Mouse (Mus musculus): ENCODE measurements around the gene Id3. TPM values are rescaled to one million over a fixed set of nuclear protein-coding genes. Genes with fewer than 3 reads are reported as not detected.

Id3 gene
- polyA plus RNA-seq, 1 experiment from 2014 or later, result 411 TPM

GRCm38 (mm10) chr4:136104590-136105337, 38.5 kb upstream of the Id3 start:
- H3K9me3 ChIP-seq (replicated peaks; ENCODE audit: control insufficient read depth, low read length), result no peaks in the 10 kb centered on the region
- peaks cover 20% of the 10 kb centered on the region for H3K4me1 ChIP-seq (ENCODE audit: control insufficient read depth, insufficient read depth, low read length)
- H3K9ac ChIP-seq (ENCODE audit: low read depth, low read length), result 0 out of 2 replicates have a peak overlapping the region, but pooled peaks have one; percentile 39
- WGBS (ENCODE audit: insufficient replicate concordance), result 10% methylated on average over 18 of the region's 18 CpGs
- H3K36me3 ChIP-seq (ENCODE audit: control insufficient read depth, insufficient read depth, low read length), result no peaks in the 10 kb centered on the region
- ATAC-seq (replicated peaks; ENCODE audit: insufficient number of reproducible peaks, low FRiP score, low TSS enrichment), result no peak
- no peak overlapping the region for H3K27ac ChIP-seq (ENCODE audit: low read depth, low read length)
- H3K4me2 ChIP-seq, result peak overlapping the region; percentile 38; the same call in 1 of the 2 replicates
- H3K4me3 ChIP-seq (ENCODE audit: low read depth, low read length), result no peak overlapping the region
- no peaks in the 10 kb centered on the region for H3K27me3 ChIP-seq (ENCODE audit: control insufficient read depth, insufficient read depth, low read length)

- peaks cover 15% of the 10 kb centered on the region for H3K4me1 ChIP-seq (ENCODE audit: control insufficient read depth, insufficient read depth, low read length)
- 47% methylated on average over 7 of the region's 7 CpGs for WGBS (ENCODE audit: insufficient replicate concordance)
- H3K36me3 ChIP-seq (ENCODE audit: control insufficient read depth, insufficient read depth, low read length), result no peaks in the 10 kb centered on the region
- H3K27me3 ChIP-seq (ENCODE audit: control insufficient read depth, insufficient read depth, low read length), result no peaks in the 10 kb centered on the region
- no peaks in the 10 kb centered on the region for H3K9me3 ChIP-seq (replicated peaks; ENCODE audit: control insufficient read depth, low read length)
- no peak overlapping the region for H3K4me2 ChIP-seq
- no peak for ATAC-seq (replicated peaks; ENCODE audit: insufficient number of reproducible peaks, low FRiP score, low TSS enrichment)
- H3K9ac ChIP-seq (ENCODE audit: low read depth, low read length), result no peak overlapping the region
- no peak overlapping the region for H3K27ac ChIP-seq (ENCODE audit: low read depth, low read length)
- H3K4me3 ChIP-seq (ENCODE audit: low read depth, low read length), result no peak overlapping the region
Observed at GRCm38 (mm10) chr4:136106880-136107301, 36.4 kb upstream of the Id3 start.

- H3K4me3 ChIP-seq (ENCODE audit: low read depth, low read length), result no peak overlapping the region
- no peaks in the 10 kb centered on the region for H3K27me3 ChIP-seq (ENCODE audit: control insufficient read depth, insufficient read depth, low read length)
- H3K4me1 ChIP-seq (ENCODE audit: control insufficient read depth, insufficient read depth, low read length), result peaks cover 14% of the 10 kb centered on the region
- no peaks in the 10 kb centered on the region for H3K9me3 ChIP-seq (replicated peaks; ENCODE audit: control insufficient read depth, low read length)
- no peak for ATAC-seq (replicated peaks; ENCODE audit: insufficient number of reproducible peaks, low FRiP score, low TSS enrichment)
- no peaks in the 10 kb centered on the region for H3K36me3 ChIP-seq (ENCODE audit: control insufficient read depth, insufficient read depth, low read length)
- WGBS (ENCODE audit: insufficient replicate concordance), result 77% methylated on average over 2 of the region's 2 CpGs
- H3K4me2 ChIP-seq, result no peak overlapping the region
- no peak overlapping the region for H3K27ac ChIP-seq (ENCODE audit: low read depth, low read length)
- no peak overlapping the region for H3K9ac ChIP-seq (ENCODE audit: low read depth, low read length)
Observed at GRCm38 (mm10) chr4:136109153-136109552, 34.1 kb upstream of the Id3 start.

- no peak overlapping the region for H3K4me3 ChIP-seq (ENCODE audit: low read depth, low read length)
- H3K9me3 ChIP-seq (replicated peaks; ENCODE audit: control insufficient read depth, low read length), result no peaks in the 10 kb centered on the region
- H3K4me1 ChIP-seq (ENCODE audit: control insufficient read depth, insufficient read depth, low read length), result peaks cover 11% of the 10 kb centered on the region
- ATAC-seq (replicated peaks; ENCODE audit: insufficient number of reproducible peaks, low FRiP score, low TSS enrichment), result no peak
- no peaks in the 10 kb centered on the region for H3K36me3 ChIP-seq (ENCODE audit: control insufficient read depth, insufficient read depth, low read length)
- no peak overlapping the region for H3K9ac ChIP-seq (ENCODE audit: low read depth, low read length)
- no peaks in the 10 kb centered on the region for H3K27me3 ChIP-seq (ENCODE audit: control insufficient read depth, insufficient read depth, low read length)
- 60% methylated on average over 10 of the region's 10 CpGs for WGBS (ENCODE audit: insufficient replicate concordance)
- H3K27ac ChIP-seq (ENCODE audit: low read depth, low read length), result no peak overlapping the region
- H3K4me2 ChIP-seq, result no peak overlapping the region
Observed at GRCm38 (mm10) chr4:136109941-136110900, 33.1 kb upstream of the Id3 start.

- no peak for ATAC-seq (replicated peaks; ENCODE audit: insufficient number of reproducible peaks, low FRiP score, low TSS enrichment)
- Histone ChIP-seq H3K9ac (ENCODE audit: low read depth, low read length) (no peak overlapping the region), H3K4me3 (ENCODE audit: low read depth, low read length) (no peak overlapping the region), H3K4me1 (ENCODE audit: control insufficient read depth, insufficient read depth, low read length) (peaks cover 19% of the 10 kb centered on the region), H3K9me3 (replicated peaks; ENCODE audit: control insufficient read depth, low read length) (no peaks in the 10 kb centered on the region), H3K36me3 (ENCODE audit: control insufficient read depth, insufficient read depth, low read length) (no peaks in the 10 kb centered on the region), H3K4me2 (no peak overlapping the region), H3K27me3 (ENCODE audit: control insufficient read depth, insufficient read depth, low read length) (no peaks in the 10 kb centered on the region), H3K27ac (ENCODE audit: low read depth, low read length) (no peak overlapping the region)
- WGBS (ENCODE audit: insufficient replicate concordance), result 52% methylated on average over 5 of the region's 5 CpGs
Observed at GRCm38 (mm10) chr4:136112344-136112743, 31.0 kb upstream of the Id3 start.

GRCm38 (mm10) chr4:136114747-136115146, 28.6 kb upstream of the Id3 start:
- WGBS (ENCODE audit: insufficient replicate concordance), result 70% methylated on average over 5 of the region's 5 CpGs
- H3K4me1 ChIP-seq (ENCODE audit: control insufficient read depth, insufficient read depth, low read length), result peaks cover 25% of the 10 kb centered on the region
- H3K4me2 ChIP-seq, result no peak overlapping the region
- H3K9ac ChIP-seq (ENCODE audit: low read depth, low read length), result no peak overlapping the region
- ATAC-seq (replicated peaks; ENCODE audit: insufficient number of reproducible peaks, low FRiP score, low TSS enrichment), result no peak
- no peaks in the 10 kb centered on the region for H3K36me3 ChIP-seq (ENCODE audit: control insufficient read depth, insufficient read depth, low read length)
- H3K27ac ChIP-seq (ENCODE audit: low read depth, low read length), result peak overlapping the region; percentile 32; the same call in 1 of the 2 replicates
- no peak overlapping the region for H3K4me3 ChIP-seq (ENCODE audit: low read depth, low read length)
- no peaks in the 10 kb centered on the region for H3K27me3 ChIP-seq (ENCODE audit: control insufficient read depth, insufficient read depth, low read length)
- no peaks in the 10 kb centered on the region for H3K9me3 ChIP-seq (replicated peaks; ENCODE audit: control insufficient read depth, low read length)

- 0 out of 2 replicates have a peak overlapping the region, but pooled peaks have one; percentile 23 for H3K27ac ChIP-seq (ENCODE audit: low read depth, low read length)
- peaks cover 20% of the 10 kb centered on the region for H3K4me1 ChIP-seq (ENCODE audit: control insufficient read depth, insufficient read depth, low read length)
- no peak overlapping the region for H3K9ac ChIP-seq (ENCODE audit: low read depth, low read length)
- ATAC-seq (replicated peaks; ENCODE audit: insufficient number of reproducible peaks, low FRiP score, low TSS enrichment), result peak; percentile 33; the same call in 1 of the 2 replicates
- H3K27me3 ChIP-seq (ENCODE audit: control insufficient read depth, insufficient read depth, low read length), result no peaks in the 10 kb centered on the region
- H3K9me3 ChIP-seq (replicated peaks; ENCODE audit: control insufficient read depth, low read length), result no peaks in the 10 kb centered on the region
- 35% methylated on average over 13 of the region's 13 CpGs for WGBS (ENCODE audit: insufficient replicate concordance)
- H3K4me3 ChIP-seq (ENCODE audit: low read depth, low read length), result no peak overlapping the region
- H3K36me3 ChIP-seq (ENCODE audit: control insufficient read depth, insufficient read depth, low read length), result no peaks in the 10 kb centered on the region
- peak overlapping the region; percentile 25; the same call in 1 of the 2 replicates for H3K4me2 ChIP-seq
Observed at GRCm38 (mm10) chr4:136117022-136117421, 26.3 kb upstream of the Id3 start.

GRCm38 (mm10) chr4:136120041-136120440, 23.3 kb upstream of the Id3 start:
- no peak for ATAC-seq (replicated peaks; ENCODE audit: insufficient number of reproducible peaks, low FRiP score, low TSS enrichment)
- Histone ChIP-seq H3K27ac (ENCODE audit: low read depth, low read length) (no peak overlapping the region), H3K4me2 (no peak overlapping the region), H3K4me1 (ENCODE audit: control insufficient read depth, insufficient read depth, low read length) (peaks cover 26% of the 10 kb centered on the region), H3K9me3 (replicated peaks; ENCODE audit: control insufficient read depth, low read length) (no peaks in the 10 kb centered on the region), H3K27me3 (ENCODE audit: control insufficient read depth, insufficient read depth, low read length) (no peaks in the 10 kb centered on the region), H3K9ac (ENCODE audit: low read depth, low read length) (no peak overlapping the region), H3K36me3 (ENCODE audit: control insufficient read depth, insufficient read depth, low read length) (no peaks in the 10 kb centered on the region), H3K4me3 (ENCODE audit: low read depth, low read length) (no peak overlapping the region)
- 20% methylated on average over 16 of the region's 16 CpGs for WGBS (ENCODE audit: insufficient replicate concordance)
